Mouse (Mus musculus) heart, postnatal 0 days (tissue): Measurements from ENCODE around the gene Slc25a27. TPM values are rescaled to one million over a fixed set of nuclear protein-coding genes. Genes with fewer than 3 reads are reported as not detected.

Experiments
- ATAC-seq: fragments of 200-750 bp; cut with Nextera tagmentation; 2 replicates; pipeline ENCODE4 v1.8.0; 2017; ENCODE audit warnings: low read depth, moderate number of reproducible peaks, moderate library complexity; ENCODE audit not compliant: insufficient read depth
- DNase-seq: peaks from one replicate; pipeline ENCODE4 v3.0.0-alpha.2; 2016; ENCODE audit warnings: low spot score
- H3K27ac ChIP-seq: fragments of 300-500 bp; sonication (generic); 2 replicates; pipeline ENCODE4 v1.5.1; 2014; ENCODE audit warnings: low read depth, mild to moderate bottlenecking
- H3K27me3 ChIP-seq: fragments of 300-500 bp; sonication (generic); 2 replicates; pipeline ENCODE4 v1.6.1; 2014; ENCODE audit warnings: low read length, mixed read lengths; ENCODE audit not compliant: control insufficient read depth, insufficient read depth
- H3K36me3 ChIP-seq: fragments of 300-500 bp; sonication (generic); replicated peaks from 2 replicates; pipeline ENCODE4 v1.6.1; 2014; ENCODE audit warnings: low read length, mixed read lengths; ENCODE audit not compliant: control insufficient read depth, insufficient read depth
- H3K4me1 ChIP-seq: fragments of 300-500 bp; sonication (generic); 2 replicates; pipeline ENCODE4 v1.6.1; 2014; ENCODE audit warnings: antibody characterized with exemption; ENCODE audit not compliant: control insufficient read depth, insufficient read depth
- H3K4me2 ChIP-seq: fragments of 300-500 bp; sonication (generic); 2 replicates; pipeline ENCODE4 v1.6.1; 2014; ENCODE audit warnings: low read depth, mild to moderate bottlenecking, low read length, moderate library complexity
- H3K4me3 ChIP-seq: fragments of 300-500 bp; sonication (generic); 2 replicates; pipeline ENCODE4 v1.5.1; 2014; ENCODE audit warnings: low read depth, low read length
- H3K9ac ChIP-seq: fragments of 300-500 bp; sonication (generic); replicated peaks from 2 replicates; pipeline ENCODE4 v1.6.1; 2014; ENCODE audit warnings: low read depth, low read length, mixed read lengths
- H3K9me3 ChIP-seq: fragments of 300-500 bp; sonication (generic); replicated peaks from 2 replicates; pipeline ENCODE4 v1.6.1; 2016; ENCODE audit warnings: low read length; ENCODE audit not compliant: control insufficient read depth
- CTCF ChIP-seq: IDR thresholded peaks from 2 replicates; pipeline ENCODE4 v1.5.1; 2016; ENCODE audit warnings: antibody characterized with exemption, control low read depth, low read depth
- EP300 ChIP-seq: IDR thresholded peaks from 2 replicates; pipeline ENCODE4 v1.6.1; 2016; ENCODE audit warnings: antibody characterized with exemption, low read depth
- WGBS: fragments of 180-500 bp; shearing (Covaris S2); extraction: QIAGEN DNeasy Blood & Tissue Kit; methylation state at CpG from one replicate; pipeline ENCODE4 v1.1.7; 2014; 5-methylcytosine and 5-hydroxymethylcytosine counted together
- polyA plus RNA-seq: library from polyadenylated mRNA; unstranded; fragments of >200 nt; fragmentation: Nextera tagmentation; extraction: Ambion mirVana; gene quantifications from 2 replicates; pipeline ENCODE4 v1.2.1, GENCODE M21; 2015
- total RNA-seq: library from RNA; depleted of rRNA; stranded (reverse); fragments of >200 nt; gene quantifications from 2 replicates; pipeline ENCODE4 v1.2.3, GENCODE M21; 2014; ENCODE audit warnings: low replicate concordance

Gene Slc25a27
- total and polyA plus RNA-seq, 2 experiments from 2014 or later, result 7.8 to 7.9 TPM

GRCm38 (mm10) chr17:43612221-43612620 is 54.8 kb downstream of the Slc25a27 start:
- Histone ChIP-seq H3K4me2 (no peak overlapping the region), H3K36me3 (no peaks in the 10 kb centered on the region), H3K27ac (no peak overlapping the region), H3K4me3 (no peak overlapping the region), H3K27me3 (no peaks in the 10 kb centered on the region), H3K9me3 (no peaks in the 10 kb centered on the region), H3K9ac (no peak overlapping the region), H3K4me1 (no peaks in the 10 kb centered on the region)
- TF ChIP-seq EP300, result no peak
- no peak for TF ChIP-seq CTCF
- ATAC-seq (no peak), DNase-seq (no peak)
- WGBS, result 45% methylated on average over 3 of the region's 3 CpGs

DNA sequence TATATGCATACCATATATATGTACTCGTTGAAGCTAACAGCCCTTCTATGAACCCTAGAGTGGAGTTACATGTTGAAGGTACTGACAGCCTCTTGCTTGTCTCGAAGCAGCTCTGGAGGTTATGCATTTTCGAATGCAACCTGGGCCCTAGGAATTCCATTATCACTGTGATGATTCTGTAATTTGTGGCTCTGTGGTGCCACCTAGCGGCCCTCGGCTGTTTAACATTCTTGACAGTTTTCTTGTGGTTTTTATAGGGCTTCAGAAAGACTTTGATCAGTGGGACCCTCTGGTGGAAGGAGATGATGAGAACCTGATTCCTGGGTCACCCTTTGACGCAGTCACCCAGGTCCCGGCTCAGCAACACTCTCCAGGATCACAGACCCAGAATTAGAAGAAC is 55.4 kb downstream of the Slc25a27 start:
- no peaks in the 10 kb centered on the region for H3K27me3 ChIP-seq
- TF ChIP-seq CTCF (peak; percentile 74), EP300 (no peak)
- 20% methylated on average over 7 of the region's 7 CpGs for WGBS
- peak; percentile 36 for DNase-seq
- no peaks in the 10 kb centered on the region for H3K36me3 ChIP-seq
- H3K4me1 ChIP-seq, result no peaks in the 10 kb centered on the region
- no peak overlapping the region for H3K9ac ChIP-seq
- no peak overlapping the region for H3K4me3 ChIP-seq
- H3K4me2 ChIP-seq, result no peak overlapping the region
- no peak for ATAC-seq
- no peak overlapping the region for H3K27ac ChIP-seq
- no peaks in the 10 kb centered on the region for H3K9me3 ChIP-seq

DNA sequence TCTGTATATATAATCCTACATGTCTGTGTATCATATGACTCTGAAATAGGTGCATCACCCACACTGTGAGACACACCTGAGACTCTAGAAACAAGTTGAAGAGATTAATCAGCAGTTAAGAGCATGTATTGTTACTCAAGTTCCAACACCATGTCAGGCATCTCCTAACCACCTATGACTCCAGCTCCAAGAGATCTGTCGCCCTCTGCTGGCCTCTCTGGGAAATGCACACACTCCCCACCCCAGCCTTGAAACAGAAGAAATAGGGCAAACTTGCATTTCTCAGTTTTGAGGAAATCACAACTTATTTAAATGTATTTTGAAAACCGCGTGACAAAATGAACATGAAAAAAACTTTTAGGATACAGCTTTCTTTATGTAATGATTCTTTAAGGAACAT is 60.3 kb downstream of the Slc25a27 start:
- Histone ChIP-seq H3K27me3 (no peaks in the 10 kb centered on the region), H3K4me3 (no peak overlapping the region), H3K27ac (no peak overlapping the region), H3K9me3 (no peaks in the 10 kb centered on the region), H3K36me3 (no peaks in the 10 kb centered on the region), H3K9ac (no peak overlapping the region), H3K4me1 (no peaks in the 10 kb centered on the region), H3K4me2 (no peak overlapping the region)
- WGBS, result 8% methylated on average over 3 of the region's 3 CpGs
- peak; percentile 94 for TF ChIP-seq CTCF
- TF ChIP-seq EP300, result no peak
- ATAC-seq, result no peak
- DNase-seq, result peak; percentile 54

GRCm38 (mm10) chr17:43598706-43599105 is 68.3 kb downstream of the Slc25a27 start:
- H3K9ac ChIP-seq, result no peak overlapping the region
- no peak for DNase-seq
- ATAC-seq, result no peak
- no peak overlapping the region for H3K4me3 ChIP-seq
- no peaks in the 10 kb centered on the region for H3K4me1 ChIP-seq
- H3K4me2 ChIP-seq, result no peak overlapping the region
- no peaks in the 10 kb centered on the region for H3K27me3 ChIP-seq
- H3K27ac ChIP-seq, result no peak overlapping the region
- H3K36me3 ChIP-seq, result no peaks in the 10 kb centered on the region
- no peak for TF ChIP-seq EP300
- TF ChIP-seq CTCF, result no peak
- 40% methylated on average over 4 of the region's 4 CpGs for WGBS
- H3K9me3 ChIP-seq, result no peaks in the 10 kb centered on the region

DNA sequence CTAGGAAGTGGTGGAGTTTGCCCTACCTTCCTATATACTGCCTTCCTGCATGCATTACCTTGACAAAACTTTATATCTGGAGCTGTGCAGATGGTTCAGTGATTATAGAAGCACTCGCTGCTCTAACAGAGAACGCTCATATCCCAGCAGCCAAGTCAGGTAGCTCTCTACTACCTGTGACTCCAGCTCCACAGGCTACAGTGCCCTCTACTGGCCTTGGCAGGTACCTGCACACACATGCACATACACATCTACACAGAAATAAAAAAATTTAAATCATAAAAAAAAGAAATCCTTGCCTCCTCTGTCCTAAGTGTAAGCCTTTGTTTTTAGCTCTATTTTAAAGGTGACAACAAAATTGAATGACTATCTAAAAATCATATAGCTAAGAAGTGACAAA is 69.3 kb downstream of the Slc25a27 start:
- Histone ChIP-seq H3K9ac (no peak overlapping the region), H3K4me1 (no peaks in the 10 kb centered on the region), H3K36me3 (no peaks in the 10 kb centered on the region), H3K9me3 (no peaks in the 10 kb centered on the region), H3K27me3 (no peaks in the 10 kb centered on the region), H3K4me3 (no peak overlapping the region), H3K27ac (no peak overlapping the region), H3K4me2 (no peak overlapping the region)
- TF ChIP-seq CTCF (no peak), EP300 (no peak)
- DNase-seq (no peak), ATAC-seq (no peak)
- WGBS, result 93% methylated on average over 2 of the region's 2 CpGs
